Mouse (Mus musculus) heart, embryonic 15.5 days (tissue): Measurements from ENCODE around the gene Abca2. TPM values are rescaled to one million over a fixed set of nuclear protein-coding genes. Genes with fewer than 3 reads are reported as not detected.
A peak's percentile ranks its signal among the peaks of the same experiment; 100 is the strongest.

ENCODE experiments used
- ATAC-seq: fragments of 200-750 bp; cut with Nextera tagmentation; replicated peaks from 2 replicates; pipeline ENCODE4 v1.8.0; 2017; ENCODE audit warnings: low read depth, moderate TSS enrichment; ENCODE audit not compliant: insufficient number of reproducible peaks, insufficient read depth, low FRiP score
- H3K27ac ChIP-seq: fragments of 300-500 bp; sonication (generic); 2 replicates; pipeline ENCODE4 v1.5.1; 2015; ENCODE audit warnings: mild to moderate bottlenecking, inconsistent platforms
- H3K27me3 ChIP-seq: fragments of 300-500 bp; sonication (generic); 2 replicates; pipeline ENCODE4 v1.6.1; 2015; ENCODE audit warnings: inconsistent platforms
- H3K36me3 ChIP-seq: fragments of 300-500 bp; sonication (generic); 2 replicates; pipeline ENCODE4 v1.6.1; 2015; ENCODE audit warnings: mild to moderate bottlenecking, inconsistent platforms
- H3K4me1 ChIP-seq: fragments of 300-500 bp; sonication (generic); replicated peaks from 2 replicates; pipeline ENCODE4 v1.6.1; 2015; ENCODE audit warnings: inconsistent platforms
- H3K4me2 ChIP-seq: fragments of 300-500 bp; sonication (generic); 2 replicates; pipeline ENCODE4 v1.6.1; 2015; ENCODE audit warnings: inconsistent platforms, mild to moderate bottlenecking, moderate library complexity
- H3K4me3 ChIP-seq: fragments of 300-500 bp; sonication (generic); 2 replicates; pipeline ENCODE4 v1.5.1; 2015; ENCODE audit warnings: mild to moderate bottlenecking, inconsistent platforms
- H3K9ac ChIP-seq: fragments of 300-500 bp; sonication (generic); 2 replicates; pipeline ENCODE4 v1.6.1; 2015; ENCODE audit warnings: mild to moderate bottlenecking, inconsistent platforms
- H3K9me3 ChIP-seq: fragments of 300-500 bp; sonication (generic); replicated peaks from 2 replicates; pipeline ENCODE4 v1.6.1; 2016; ENCODE audit warnings: inconsistent platforms
- WGBS: fragments of 180-500 bp; shearing (Covaris S2); methylation state at CpG from one replicate; pipeline ENCODE4 v1.1.7; 2015; ENCODE audit warnings: mixed read lengths; 5-methylcytosine and 5-hydroxymethylcytosine counted together
- polyA plus RNA-seq: library from polyadenylated mRNA; unstranded; fragments of >200 nt; fragmentation: Nextera tagmentation; extraction: Ambion mirVana; gene quantifications from 2 replicates; pipeline ENCODE4 v1.2.1, GENCODE M21; 2015

Gene Abca2
- polyA plus RNA-seq, 1 experiment from 2014 or later = 3.5 TPM

- Histone ChIP-seq H3K4me2 (no peak overlapping the region), H3K27me3 (no peaks in the 10 kb centered on the region), H3K4me1 (no peaks in the 10 kb centered on the region), H3K4me3 (no peak overlapping the region), H3K9me3 (no peaks in the 10 kb centered on the region), H3K36me3 (peaks cover 6% of the 10 kb centered on the region; the same call in 1 of the 2 replicates), H3K27ac (no peak overlapping the region), H3K9ac (no peak overlapping the region)
- WGBS = 83% methylated on average over 14 of the region's 14 CpGs
- no peak for ATAC-seq
Observed at GRCm38 (mm10) chr2:25442682-25443081, 14.2 kb downstream of the Abca2 start.

- Histone ChIP-seq H3K27ac (no peak overlapping the region), H3K4me1 (peaks cover 4% of the 10 kb centered on the region), H3K4me3 (no peak overlapping the region), H3K36me3 (peaks cover 6% of the 10 kb centered on the region; the same call in 1 of the 2 replicates), H3K4me2 (no peak overlapping the region), H3K9ac (no peak overlapping the region), H3K27me3 (no peaks in the 10 kb centered on the region), H3K9me3 (no peaks in the 10 kb centered on the region)
- ATAC-seq = no peak
- WGBS = 75% methylated on average over 8 of the region's 8 CpGs
Observed at GRCm38 (mm10) chr2:25450853-25451647, 22.5 kb downstream of the Abca2 start.

GRCm38 (mm10) chr2:25452951-25453350 lies 24.4 kb downstream of the Abca2 start:
- WGBS = 46% methylated on average over 1 of the region's 1 CpGs
- Histone ChIP-seq H3K4me3 (no peak overlapping the region), H3K27ac (no peak overlapping the region), H3K4me1 (peaks cover 11% of the 10 kb centered on the region), H3K9me3 (no peaks in the 10 kb centered on the region), H3K9ac (no peak overlapping the region), H3K36me3 (no peaks in the 10 kb centered on the region), H3K4me2 (no peak overlapping the region), H3K27me3 (no peaks in the 10 kb centered on the region)
- no peak for ATAC-seq

- no peak for ATAC-seq
- Histone ChIP-seq H3K4me1 (peaks cover 34% of the 10 kb centered on the region), H3K27me3 (no peaks in the 10 kb centered on the region), H3K4me2 (no peak within 1 kb of the TSS), H3K36me3 (no peaks in the 10 kb centered on the region), H3K9me3 (no peaks in the 10 kb centered on the region), H3K4me3 (no peak within 1 kb of the TSS), H3K27ac (no peak within 1 kb of the TSS), H3K9ac (no peak within 1 kb of the TSS)
- 46% methylated on average over 14 of the region's 14 CpGs for WGBS
Observed at GRCm38 (mm10) chr2:25456205-25456953, 27.9 kb downstream of the Abca2 start, which contains the start of gene Clic3. Clic3 (plus strand) TSS chr2:25456838.

- H3K27ac ChIP-seq = no peak overlapping the region
- H3K9me3 ChIP-seq = no peaks in the 10 kb centered on the region
- no peak overlapping the region for H3K9ac ChIP-seq
- H3K4me2 ChIP-seq = no peak overlapping the region
- H3K27me3 ChIP-seq = no peaks in the 10 kb centered on the region
- 83% methylated on average over 9 of the region's 9 CpGs for WGBS
- no peak for ATAC-seq
- H3K36me3 ChIP-seq = no peaks in the 10 kb centered on the region
- H3K4me3 ChIP-seq = no peak overlapping the region
- H3K4me1 ChIP-seq = peaks cover 38% of the 10 kb centered on the region
Observed at GRCm38 (mm10) chr2:25457022-25457896, 28.8 kb downstream of the Abca2 start.

- Histone ChIP-seq H3K27ac (no peak overlapping the region), H3K9me3 (no peaks in the 10 kb centered on the region), H3K4me3 (no peak overlapping the region), H3K9ac (no peak overlapping the region), H3K36me3 (no peaks in the 10 kb centered on the region), H3K4me2 (no peak overlapping the region), H3K4me1 (peaks cover 38% of the 10 kb centered on the region), H3K27me3 (no peaks in the 10 kb centered on the region)
- no peak for ATAC-seq
- 65% methylated on average over 5 of the region's 5 CpGs for WGBS
Observed at GRCm38 (mm10) chr2:25458911-25459310, 30.4 kb downstream of the Abca2 start.

GRCm38 (mm10) chr2:25460135-25460534 lies 31.6 kb downstream of the Abca2 start:
- Histone ChIP-seq H3K9ac (peak overlapping the region; percentile 72), H3K36me3 (no peaks in the 10 kb centered on the region), H3K4me2 (peak overlapping the region; percentile 85), H3K9me3 (no peaks in the 10 kb centered on the region), H3K4me3 (peak overlapping the region; percentile 67), H3K27me3 (no peaks in the 10 kb centered on the region), H3K4me1 (peaks cover 38% of the 10 kb centered on the region), H3K27ac (peak overlapping the region; percentile 92)
- ATAC-seq = no peak
- WGBS = 24% methylated on average over 5 of the region's 5 CpGs

- peak; percentile 90 for ATAC-seq
- under 1% methylated on average over 48 of the region's 48 CpGs for WGBS
- H3K4me3 ChIP-seq = peak within 1 kb of the TSS; percentile 67
- no peaks in the 10 kb centered on the region for H3K9me3 ChIP-seq
- peak within 1 kb of the TSS; percentile 72 for H3K9ac ChIP-seq
- H3K4me1 ChIP-seq = peaks cover 40% of the 10 kb centered on the region
- H3K27me3 ChIP-seq = no peaks in the 10 kb centered on the region
- peak within 1 kb of the TSS; percentile 92 for H3K27ac ChIP-seq
- peak within 1 kb of the TSS; percentile 85 for H3K4me2 ChIP-seq
- H3K36me3 ChIP-seq = no peaks in the 10 kb centered on the region
Observed at GRCm38 (mm10) chr2:25460551-25461309, 32.2 kb downstream of the Abca2 start, which contains the start of gene Paxx. Paxx (minus strand) TSS chr2:25461094.

GRCm38 (mm10) chr2:25461407-25461806 lies 32.9 kb downstream of the Abca2 start:
- no peak for ATAC-seq
- H3K9me3 ChIP-seq = no peaks in the 10 kb centered on the region
- H3K4me3 ChIP-seq = peak overlapping the region; percentile 67
- WGBS = 21% methylated on average over 3 of the region's 3 CpGs
- no peaks in the 10 kb centered on the region for H3K27me3 ChIP-seq
- H3K9ac ChIP-seq = peak overlapping the region; percentile 57
- peak overlapping the region; percentile 85 for H3K4me2 ChIP-seq
- no peaks in the 10 kb centered on the region for H3K36me3 ChIP-seq
- H3K4me1 ChIP-seq = peaks cover 36% of the 10 kb centered on the region
- H3K27ac ChIP-seq = peak overlapping the region; percentile 92

GRCm38 (mm10) chr2:25463630-25464029 lies 35.1 kb downstream of the Abca2 start:
- Histone ChIP-seq H3K4me3 (no peak overlapping the region), H3K9me3 (no peaks in the 10 kb centered on the region), H3K4me2 (no peak overlapping the region), H3K36me3 (no peaks in the 10 kb centered on the region), H3K4me1 (peaks cover 44% of the 10 kb centered on the region), H3K27me3 (no peaks in the 10 kb centered on the region), H3K9ac (no peak overlapping the region), H3K27ac (no peak overlapping the region)
- no peak for ATAC-seq
- WGBS = 83% methylated on average over 3 of the region's 3 CpGs
